Mouse (Mus musculus): ENCODE measurements around the gene Ucp3.

The Ucp3 gene

GRCm38 (mm10) chr7:100472777-100473176 lies at the start of gene Ucp3:
Gene Ucp3 (plus strand): TSS chr7:100472990.
- no peak for DNase-seq

- DNase-seq = no peak
These were observed 47.0 kb upstream of the Ucp3 start for GRCm38 (mm10) chr7:100425795-100426194.

GRCm38 (mm10) chr7:100429102-100429501 lies 43.7 kb upstream of the Ucp3 start:
- DNase-seq = peak; percentile 66

GRCm38 (mm10) chr7:100429911-100430310 lies 42.9 kb upstream of the Ucp3 start:
- DNase-seq = no peak

DNA sequence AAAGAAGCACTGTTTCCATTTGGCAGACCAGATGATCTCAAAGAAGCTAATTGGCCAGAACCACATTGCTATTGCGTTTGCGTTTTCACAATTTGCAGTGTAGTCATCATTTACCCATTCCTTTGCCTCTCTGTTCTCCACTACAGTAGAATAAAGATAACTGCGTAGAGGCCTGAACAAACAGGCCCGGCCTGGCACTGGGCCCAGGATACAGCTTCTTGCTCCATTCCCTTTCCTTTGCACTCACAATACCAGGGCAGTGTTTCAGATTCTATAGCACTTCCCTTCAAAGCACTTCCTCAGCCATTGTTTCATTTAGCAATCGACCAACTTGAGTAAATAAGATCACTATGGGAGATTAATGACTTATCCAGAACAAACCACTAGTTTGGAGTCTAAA lies 41.7 kb upstream of the Ucp3 start:
- no peak for DNase-seq

- DNase-seq = no peak
These were observed 39.5 kb upstream of the Ucp3 start for GRCm38 (mm10) chr7:100433295-100433694.

DNA sequence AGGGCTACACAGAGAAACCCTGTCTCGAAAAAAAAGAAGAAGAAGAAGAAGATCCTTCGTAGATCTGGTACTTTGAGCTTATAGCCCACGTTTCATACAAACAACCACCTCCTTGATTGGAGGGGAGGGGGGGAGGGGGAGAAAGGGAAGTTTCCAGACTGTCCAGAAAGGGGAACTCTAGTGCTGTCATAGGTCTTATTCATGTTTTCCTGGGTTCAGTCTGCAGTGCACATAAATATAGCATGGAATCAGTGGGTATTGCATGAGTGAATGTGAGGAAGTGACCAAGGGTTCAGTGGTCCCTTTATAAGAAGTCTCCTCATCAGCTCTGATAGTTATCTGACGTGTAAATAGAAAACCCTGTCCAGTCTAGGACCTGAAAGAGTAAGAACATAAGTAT lies 29.1 kb upstream of the Ucp3 start:
- no peak for DNase-seq

DNA sequence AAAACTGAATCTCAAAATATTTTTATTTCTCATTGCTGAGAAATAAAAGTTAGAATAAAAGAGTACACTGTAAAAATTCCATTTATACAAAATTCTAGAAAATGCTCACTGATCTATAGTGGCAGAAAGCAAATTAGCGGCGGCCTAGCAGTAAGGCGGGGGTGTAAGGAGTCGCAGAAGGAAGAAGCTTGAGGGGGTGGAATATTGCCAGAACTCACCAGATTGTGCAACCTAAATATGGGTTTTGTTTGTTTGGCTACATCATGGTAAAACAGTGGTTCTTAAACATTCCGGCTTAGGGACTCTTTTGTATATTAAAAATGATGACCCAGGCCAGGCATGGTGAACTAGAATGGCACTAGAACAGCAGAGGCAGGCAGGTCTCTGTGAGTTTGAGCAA lies 26.5 kb upstream of the Ucp3 start:
- DNase-seq = no peak

GRCm38 (mm10) chr7:100448530-100448929 lies 24.3 kb upstream of the Ucp3 start:
- DNase-seq = no peak

DNA sequence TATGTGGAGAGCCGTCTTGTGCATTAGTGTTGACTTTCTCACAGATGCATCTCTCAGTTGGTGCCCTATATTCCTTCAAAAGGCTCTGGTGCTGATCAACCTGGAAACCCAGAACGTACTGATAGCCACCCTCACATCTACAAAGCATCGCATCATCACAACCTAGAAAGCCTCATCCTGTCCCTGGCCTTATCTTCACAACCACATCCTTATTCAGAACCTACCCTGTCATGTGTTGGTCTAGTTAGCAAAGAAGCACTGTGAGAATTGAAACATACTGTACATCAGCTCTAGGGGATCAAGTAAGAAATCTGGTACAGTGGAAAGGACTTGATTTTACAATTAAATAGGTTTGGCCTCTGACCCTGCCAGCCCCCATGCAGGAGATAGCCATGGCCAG lies 23.8 kb upstream of the Ucp3 start:
- no peak for DNase-seq

DNA sequence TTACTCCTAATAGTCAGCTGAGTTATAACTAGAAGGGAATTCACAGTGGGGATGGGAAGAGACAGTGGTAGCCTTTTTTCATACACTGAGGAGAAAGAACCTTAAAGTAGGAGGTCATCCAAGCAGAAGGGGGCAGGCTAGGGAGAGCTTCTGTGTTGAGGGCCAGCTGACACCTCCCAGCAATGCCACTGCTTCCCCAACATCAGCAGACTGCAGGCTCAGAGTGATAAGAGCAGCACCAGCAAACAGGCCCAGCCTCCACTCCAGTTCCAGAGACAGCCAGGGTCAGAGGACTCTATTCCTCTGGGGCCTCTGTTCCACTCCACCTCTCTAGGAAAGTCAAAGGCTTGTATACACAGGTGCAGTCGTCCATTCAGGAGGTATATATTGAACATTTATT lies 14.6 kb upstream of the Ucp3 start:
- DNase-seq = peak; percentile 88

DNA sequence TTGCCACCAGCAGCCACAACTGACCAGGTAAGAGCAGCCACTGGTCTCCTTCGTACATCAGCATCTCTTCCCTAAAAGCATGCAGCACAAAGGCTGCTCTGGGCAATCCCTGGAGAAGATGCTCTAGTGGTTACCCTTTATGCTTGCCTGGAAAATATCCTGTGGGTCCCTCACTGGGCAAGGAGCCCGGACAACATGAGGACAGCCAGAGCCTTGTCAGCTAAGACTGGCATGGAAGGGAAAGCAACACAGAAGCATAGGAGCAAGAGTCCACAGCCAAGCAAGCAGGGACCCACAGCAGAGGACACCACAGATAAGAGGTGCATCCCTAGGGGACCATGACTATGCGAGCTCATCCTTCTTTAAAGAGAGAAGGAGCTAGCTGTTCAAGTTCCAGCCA lies 12.9 kb upstream of the Ucp3 start:
- peak; percentile 36 for DNase-seq

DNA sequence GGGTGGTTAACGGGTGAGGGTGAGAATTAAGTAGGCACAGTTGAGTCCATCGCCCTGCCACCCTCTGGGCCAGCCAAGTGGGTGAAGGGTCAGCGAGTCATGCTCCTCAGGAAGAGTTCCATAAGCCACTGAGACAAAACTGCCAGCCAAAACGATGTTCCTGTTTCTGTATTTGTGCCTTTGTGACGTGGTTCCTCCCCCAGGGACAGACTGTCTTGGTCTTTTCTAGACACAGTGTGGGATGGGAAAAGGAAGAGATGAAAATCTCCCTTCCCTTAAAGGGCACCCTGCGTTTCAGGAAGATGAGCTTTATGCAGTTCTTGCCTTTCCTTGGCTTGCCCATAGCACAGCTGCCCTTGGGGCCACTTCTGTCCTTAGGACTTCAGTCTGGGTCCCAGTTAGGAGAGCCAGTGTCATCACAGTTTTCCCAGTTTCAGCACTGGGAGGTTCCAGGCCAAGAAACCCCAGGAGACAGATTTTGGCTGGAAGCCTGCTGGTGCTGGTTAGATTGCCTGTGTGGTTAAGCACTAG lies 11.1 kb upstream of the Ucp3 start:
- no peak for DNase-seq

- peak; percentile 91 for DNase-seq
These were observed 9.6 kb upstream of the Ucp3 start for GRCm38 (mm10) chr7:100463194-100463593.

DNA sequence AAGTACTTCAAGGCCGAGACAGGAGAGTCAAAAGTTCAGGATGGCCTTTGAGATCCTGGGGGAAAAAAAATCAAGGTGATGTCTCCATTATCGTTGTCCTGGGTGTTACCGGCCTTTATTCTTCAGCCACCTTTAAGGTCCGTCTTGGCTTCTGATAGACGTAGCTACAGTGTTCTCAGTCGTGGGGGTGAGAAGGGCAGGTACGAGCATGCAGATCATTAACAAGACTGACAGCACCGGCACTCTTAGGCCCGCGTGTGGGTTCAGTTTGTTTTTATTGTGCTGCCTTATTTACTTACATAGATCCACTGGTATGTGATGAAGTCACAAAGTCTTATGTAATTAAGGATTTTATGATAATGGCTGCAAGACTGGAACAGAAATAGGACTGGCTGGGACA lies 9.0 kb upstream of the Ucp3 start:
- DNase-seq = no peak

DNA sequence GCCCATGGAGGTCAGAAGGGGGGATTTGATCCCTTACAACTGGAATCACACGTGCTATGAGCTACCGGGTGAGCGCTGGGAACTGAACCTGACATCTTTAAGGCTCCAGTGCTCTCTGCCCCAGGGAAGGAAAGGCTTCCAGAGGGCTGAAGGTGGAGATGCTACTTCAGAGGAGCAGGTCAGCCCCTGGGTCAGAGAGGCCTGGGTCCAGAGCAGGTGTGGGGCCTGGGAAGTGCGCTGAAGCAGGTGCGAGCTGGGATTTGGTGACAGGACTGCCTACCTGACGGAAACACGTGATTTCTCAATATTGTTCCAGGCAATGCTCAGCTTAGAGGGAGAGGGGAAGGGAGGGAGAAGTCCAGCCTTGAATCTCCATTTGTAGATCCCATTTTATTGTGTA lies 8.5 kb upstream of the Ucp3 start:
- no peak for DNase-seq

DNA sequence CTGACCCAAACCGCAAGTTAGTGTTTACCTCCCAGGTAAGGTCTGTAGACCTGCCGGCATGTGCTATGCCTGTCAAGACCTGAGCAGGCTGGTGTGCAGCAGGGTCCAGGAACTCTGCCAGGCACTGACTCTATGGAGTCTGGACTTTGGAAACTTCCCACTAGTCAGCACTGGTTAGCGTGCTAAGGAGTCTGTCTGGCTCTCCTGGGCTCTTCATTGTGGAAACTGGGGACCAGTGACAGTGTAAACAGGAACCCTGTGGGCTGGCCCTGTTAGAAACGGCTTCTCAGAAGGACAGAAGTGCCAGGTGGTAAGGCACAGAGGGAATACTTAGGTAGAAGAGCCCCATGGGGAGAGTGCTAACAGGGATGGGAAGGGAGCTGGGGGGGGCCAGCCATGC lies 7.5 kb upstream of the Ucp3 start:
- peak; percentile 48 for DNase-seq

DNA sequence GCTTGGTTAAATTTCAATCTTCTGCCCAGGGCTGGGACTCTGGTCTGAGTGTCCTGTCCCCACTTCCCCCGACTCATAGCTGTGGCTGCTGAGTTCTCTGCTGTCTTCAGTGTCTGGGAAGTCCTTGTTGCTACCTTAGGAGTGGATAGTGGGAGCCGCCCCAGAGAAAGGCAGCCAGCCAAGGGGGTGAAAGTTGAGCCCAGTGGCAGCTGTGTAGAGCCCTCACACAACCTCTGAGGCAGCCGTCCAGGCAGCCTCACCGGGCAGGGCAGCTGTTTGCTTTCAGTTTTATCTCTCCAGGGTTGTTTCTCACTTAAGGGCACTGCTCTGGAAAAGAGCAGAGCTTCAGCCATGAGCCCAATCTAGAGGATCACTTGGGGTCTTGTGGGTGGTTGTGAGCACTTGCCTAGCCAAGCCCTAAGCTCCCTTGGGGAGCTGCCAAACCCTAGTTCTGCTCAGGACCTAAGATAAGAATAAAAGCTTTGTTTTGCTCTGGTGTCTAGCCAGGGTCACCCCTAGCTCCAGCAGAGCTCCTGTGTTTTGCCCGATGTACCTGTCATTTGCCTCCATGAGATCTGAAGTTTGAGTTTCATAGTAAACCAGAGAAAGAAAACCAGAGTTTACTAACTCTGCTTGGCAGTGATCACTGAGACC lies 7.0 kb upstream of the Ucp3 start:
- peak; percentile 75 for DNase-seq

DNA sequence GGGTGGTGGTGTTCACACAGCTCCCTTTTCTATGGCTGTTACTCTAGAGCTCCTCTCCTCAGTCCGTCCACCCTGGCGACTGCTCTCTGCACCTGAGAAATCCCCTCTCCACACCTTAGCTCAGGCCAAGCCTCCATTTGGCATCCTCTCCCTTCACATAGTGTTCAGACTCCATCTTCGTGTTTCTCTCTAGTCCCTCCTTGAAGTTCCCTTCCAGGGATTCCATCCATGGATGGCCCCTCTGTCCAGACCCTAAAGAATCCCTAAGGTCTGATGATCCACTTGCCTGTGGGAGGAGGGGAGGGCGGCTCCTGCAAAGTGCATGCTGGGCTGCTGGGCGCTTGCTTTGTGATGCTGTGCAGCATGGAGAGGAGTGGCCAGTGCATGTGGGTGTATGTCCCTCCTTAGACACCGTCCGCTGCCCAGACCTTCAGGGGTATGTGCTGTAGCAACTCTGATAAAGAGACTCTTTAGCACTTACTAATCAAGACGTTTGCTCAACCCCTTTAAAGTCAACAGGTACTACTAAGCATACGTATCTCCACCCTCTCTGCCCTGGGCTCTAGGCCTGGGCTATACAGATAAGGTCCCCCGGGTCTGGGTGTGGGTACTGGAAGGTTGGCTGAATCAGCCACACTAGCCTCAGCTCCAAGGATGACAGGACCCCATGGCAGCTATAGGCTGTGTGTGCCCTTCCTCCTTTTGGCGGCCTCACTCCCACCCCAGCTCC lies 5.8 kb upstream of the Ucp3 start:
- peak; percentile 94 for DNase-seq

DNA sequence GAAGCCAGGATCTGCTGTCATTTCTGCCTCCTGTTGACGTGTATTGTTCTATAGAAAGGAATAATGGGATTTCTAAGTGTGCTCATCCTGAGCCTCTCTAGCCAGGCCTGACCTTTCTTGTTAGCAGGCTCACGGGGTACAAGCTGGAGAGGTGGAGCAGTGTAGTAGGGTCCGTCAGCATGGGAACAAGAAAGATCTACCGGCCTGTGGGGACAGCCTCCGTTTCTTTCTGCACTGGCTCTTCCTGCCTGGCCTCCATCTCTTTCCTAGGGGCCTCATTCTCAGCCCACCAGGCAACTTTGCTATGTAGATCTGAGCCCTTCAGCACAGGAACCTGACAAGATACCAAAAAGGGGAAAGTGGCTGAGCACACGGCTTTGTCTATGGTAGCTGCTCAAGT lies 4.0 kb upstream of the Ucp3 start:
- DNase-seq = no peak

DNA sequence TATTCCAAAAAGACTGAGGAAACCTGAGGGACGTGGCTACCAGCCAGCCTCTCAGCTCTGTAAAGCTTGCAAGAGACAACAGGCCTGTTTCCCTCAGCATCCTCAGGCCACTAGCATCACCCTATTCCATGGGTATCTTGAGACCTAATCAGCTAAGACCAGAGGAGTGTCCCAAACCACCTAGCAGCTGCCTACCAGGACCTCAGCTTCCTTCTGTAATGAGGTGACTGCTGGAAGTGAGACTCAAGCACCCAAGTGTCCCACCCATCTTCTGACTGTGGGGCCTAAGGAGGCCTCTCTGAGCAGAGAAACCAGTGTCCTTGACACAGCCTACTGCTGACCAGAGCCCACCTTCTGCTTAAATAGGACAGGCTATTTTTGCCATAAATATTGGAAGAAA lies 3.3 kb upstream of the Ucp3 start:
- DNase-seq = peak; percentile 66

DNA sequence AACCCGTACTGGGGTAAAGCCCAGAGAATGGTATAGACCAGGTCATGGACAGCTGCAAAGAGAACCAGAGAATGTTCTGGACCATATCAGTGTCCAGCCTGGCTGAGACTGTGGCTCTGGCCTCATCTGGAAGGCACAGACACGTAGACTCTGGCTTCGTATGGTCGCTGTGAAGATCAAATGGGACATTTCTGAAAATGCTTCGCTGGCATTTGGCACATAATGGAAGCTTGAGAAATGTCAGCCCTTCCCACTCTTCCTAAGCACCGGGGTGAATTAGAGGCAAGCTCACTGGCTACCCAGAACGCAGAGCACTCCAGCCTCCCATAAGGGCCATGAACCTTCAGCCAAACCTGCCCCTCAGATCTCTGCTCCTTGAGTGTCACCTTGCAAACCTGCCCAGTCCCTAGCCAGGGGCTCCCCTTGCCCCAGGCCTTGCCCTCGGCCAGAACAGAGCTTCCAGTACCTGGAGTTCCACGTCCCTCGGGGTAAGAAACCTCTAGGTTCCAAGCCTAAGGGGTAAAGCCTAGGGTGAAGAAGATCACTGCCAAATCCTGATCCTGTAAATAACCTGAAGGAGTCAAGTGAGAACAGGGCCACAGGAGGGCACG lies 1.9 kb upstream of the Ucp3 start:
- no peak for DNase-seq

DNA sequence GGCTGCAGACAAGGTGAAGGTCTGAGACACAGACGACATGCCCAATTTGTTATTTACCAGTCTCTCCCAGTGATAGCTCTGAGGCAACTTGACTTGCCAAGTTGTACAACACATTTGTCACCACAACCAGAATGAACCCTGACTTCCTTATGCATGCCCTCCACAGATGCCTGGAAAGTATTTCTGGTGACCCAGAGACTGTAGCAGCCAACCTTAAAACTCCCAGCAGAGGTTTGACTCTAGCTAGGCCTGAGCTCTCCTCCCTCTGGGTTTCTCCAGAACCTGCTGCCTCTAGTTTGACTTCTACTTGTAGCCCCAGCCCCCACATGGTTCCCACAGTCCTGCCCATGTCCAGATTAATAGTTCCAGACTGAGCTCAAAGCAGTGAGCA lies 1.4 kb upstream of the Ucp3 start:
- no peak for DNase-seq

GRCm38 (mm10) chr7:100473846-100474454 lies 1.2 kb downstream of the Ucp3 start:
- no peak for DNase-seq

All from liver (tissue).